Mouse (Mus musculus): Measurements from ENCODE around the gene Dimt1.
"Not testable (repeated sequence)": the region's sequence is repeated elsewhere in the genome, so short reads cannot be mapped to it uniquely, and the experiment has no call there.

Dimt1 gene

DNA sequence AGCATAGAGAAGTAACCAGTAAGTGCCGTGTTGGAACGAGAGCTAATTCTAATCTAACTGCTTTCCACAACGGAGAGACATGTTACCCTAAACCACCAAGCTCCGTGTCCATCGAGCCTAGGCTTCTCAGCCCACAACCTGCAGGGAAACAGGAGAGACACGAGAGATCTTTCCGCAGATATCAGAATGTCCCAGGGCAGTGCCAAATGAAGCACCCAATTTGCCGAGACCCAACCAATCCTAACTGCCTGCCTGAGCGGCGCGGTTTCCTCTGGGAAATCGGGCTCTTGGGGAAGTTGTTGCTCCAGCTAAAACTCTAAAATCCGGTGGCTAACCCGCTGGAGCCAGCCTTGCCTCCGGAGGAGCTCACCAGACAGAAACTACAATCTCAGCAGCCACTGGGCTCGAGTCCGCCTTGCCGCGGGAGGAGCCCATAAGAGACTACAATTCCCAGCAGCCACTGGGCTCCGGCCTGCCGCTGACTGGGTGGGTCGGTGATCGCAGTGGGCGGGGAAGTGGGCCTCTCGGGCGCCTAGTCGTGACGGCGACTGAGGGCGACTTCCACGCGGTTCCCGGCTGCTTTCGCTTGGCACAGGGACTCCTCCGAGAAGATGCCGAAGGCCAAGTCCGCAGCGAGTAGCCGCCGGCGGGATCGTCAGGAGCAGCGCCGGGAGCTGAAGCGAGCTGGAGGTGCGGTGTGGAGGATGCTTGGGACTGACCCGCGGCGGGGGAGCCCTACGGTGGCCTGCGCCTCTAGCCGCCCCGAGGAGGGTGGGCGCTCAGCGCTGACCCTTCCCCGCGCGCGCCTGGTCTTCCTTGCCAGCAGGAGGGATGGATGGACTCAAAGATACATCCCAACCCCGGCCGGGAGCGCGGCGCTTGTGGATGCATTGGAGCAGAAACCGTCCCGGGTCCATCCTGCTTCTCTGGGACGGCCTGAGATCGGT lies at the start of gene Dimt1:
Gene Dimt1 (plus strand): TSS at position 534 of the 947 bp plus-strand sequence.
- DNase-seq (ENCODE audit: low spot score in 2 of 2), result peak; percentile 86 to 90

DNA sequence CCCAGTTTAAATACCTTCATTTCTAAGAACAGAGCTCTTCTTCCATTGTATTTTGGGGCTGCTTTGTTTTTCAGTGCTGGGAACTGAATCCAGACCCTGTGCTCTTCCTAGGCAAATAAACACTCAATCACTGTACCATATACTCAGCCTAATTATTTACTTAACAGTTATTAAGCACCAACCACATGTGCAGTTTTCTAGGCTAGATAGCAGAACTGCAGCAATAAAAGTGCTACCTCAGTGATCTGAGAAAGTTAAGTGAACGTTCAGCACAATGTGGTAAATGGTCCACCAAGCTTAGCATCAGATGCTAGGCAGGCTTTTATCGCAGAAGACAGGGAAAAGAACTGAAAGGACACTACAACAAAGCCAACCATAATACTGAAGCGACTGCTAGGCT lies 42.3 kb upstream of the Dimt1 start:
- no peak for DNase-seq (ENCODE audit: low spot score in 2 of 2)

DNA sequence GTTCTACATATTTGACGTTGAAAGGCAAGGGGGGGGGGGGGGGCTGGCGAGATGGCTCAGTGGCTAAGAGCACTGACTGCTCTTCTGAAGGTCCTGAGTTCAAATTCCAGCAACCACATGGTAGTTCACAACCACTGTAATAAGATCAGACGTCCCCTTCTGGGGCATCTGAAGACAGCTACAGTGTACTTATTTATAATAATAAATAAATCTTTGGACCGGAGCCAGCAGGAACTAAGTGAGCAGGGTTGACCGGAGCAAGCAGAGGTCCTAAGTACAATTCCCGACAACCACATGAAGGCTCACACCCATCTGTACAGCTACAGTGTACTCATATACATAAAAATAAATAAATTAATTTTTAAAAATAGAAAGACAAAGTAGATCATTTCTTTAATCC lies 41.8 kb upstream of the Dimt1 start:
- DNase-seq (ENCODE audit: low spot score in 2 of 2), result not testable (repeated sequence)

DNA sequence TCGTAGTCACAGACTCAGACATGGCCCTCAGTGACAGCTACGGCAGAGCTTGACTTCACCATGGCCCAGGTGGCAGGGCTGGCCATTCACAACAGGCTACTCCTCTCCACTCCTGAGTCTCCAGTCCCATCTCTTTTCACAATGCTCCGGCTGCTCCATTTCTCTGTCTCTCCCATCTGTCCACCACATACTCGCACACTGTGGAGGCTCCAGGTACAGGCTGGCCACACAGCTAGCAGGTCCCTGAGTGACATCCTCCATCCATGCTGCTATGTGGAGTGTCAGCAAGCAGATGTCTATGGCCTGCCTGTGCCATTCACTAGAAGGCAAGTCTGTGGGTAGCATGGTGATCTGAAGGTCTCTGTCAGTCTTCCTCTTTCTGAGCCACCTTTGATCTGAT lies 39.7 kb upstream of the Dimt1 start:
- DNase-seq (ENCODE audit: low spot score in 2 of 2), result no peak

DNA sequence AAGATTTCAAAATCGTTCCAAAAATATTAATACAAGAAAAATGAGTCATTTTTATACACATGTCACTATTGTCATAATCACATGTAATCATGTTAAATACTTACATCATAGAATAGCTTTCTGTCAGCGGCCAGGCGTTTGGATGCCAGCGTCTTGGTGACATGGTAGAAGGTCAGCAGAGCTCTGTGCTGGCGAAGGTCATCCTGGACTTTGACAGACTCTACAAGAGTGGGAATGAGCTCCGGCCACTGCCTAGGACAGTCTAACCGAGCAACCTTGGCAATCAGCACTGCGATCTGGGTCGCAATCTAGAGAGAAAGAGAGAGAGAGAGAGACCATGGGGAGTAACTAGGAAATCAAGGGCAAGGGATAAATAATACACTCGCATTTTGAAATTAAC lies 36.8 kb upstream of the Dimt1 start:
- DNase-seq (ENCODE audit: low spot score in 2 of 2), result no peak

DNA sequence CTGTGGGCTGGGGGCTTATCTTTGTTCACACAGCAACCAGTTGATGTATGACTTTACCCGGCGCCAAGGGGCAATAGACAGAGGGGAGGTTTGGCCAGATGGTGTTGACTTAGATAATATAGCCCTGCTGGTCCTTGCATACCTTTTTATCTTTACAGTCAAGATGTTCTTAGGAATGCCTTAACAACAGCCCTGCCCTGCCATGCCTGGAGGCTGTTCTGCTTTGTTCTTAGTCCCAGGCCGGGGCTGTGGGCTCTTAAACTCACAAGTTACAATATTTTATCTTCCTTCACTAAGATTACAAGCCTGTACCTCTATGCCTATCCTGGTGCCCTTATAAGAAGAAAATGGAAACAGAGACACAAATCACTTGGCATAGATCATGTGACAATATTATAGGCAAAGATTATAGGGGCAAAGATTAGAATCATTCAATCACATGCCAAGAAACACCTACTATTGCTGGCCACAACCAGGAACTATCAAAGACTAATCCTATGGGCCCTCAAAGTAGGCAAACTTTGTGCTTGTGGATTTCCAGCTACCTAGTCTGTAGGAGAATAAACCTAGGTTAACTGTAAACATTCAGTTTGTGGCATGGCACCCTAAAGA lies 33.7 kb upstream of the Dimt1 start:
- DNase-seq (ENCODE audit: low spot score in 2 of 2), result no peak

DNA sequence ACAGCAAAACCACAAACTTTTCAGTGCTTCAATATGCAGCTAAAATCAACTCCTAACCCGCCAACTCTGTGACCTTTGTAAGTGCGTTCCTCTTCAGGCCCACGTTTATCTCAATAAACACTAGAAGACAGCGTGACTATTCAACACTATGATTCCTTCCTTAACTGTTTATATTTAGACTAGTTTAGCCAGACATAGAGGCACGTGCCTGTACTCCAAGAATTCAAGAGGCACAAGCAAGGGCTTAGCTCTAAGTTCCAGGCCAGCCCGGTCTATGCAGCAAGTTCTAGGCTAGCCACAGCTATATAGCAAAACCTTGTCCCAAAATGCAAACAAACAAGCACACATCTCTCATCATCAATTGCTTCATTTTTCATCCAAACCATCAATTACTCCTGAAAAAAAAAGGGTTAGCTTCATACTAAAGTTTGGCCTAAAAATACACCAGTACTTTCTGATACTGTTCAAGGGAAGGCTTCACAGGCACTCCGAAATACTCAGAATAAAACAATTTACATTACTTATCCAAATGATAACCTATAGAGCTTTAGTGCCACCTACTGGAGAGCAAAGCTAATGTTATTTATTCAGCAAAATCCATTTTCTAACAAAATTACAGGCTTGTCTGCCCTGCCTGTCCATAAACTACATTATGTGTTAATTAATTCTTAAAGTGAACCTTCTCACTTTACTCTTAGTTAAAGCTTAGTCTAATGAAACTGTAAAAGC lies 28.4 kb upstream of the Dimt1 start:
- no peak for DNase-seq (ENCODE audit: low spot score in 2 of 2)

DNA sequence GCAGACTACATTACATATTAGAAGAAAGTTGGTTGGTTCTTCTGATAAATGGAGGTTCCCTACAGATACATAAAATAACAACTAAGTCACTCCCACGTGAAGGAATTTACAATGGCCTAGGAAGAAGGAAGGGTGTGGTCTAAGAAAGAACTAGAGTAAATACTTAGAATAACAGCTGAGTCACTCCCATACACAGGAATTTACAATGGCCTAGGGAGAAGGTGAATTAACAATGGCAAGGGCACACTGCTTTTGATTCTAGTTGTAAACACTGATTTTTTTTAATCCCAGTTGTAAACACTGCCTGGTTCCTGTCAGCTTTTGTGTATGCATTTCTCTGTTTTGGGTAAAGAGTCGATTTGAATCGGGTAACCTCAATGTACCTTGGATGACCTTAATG lies 21.0 kb upstream of the Dimt1 start:
- DNase-seq (ENCODE audit: low spot score in 2 of 2), result not testable (repeated sequence)

DNA sequence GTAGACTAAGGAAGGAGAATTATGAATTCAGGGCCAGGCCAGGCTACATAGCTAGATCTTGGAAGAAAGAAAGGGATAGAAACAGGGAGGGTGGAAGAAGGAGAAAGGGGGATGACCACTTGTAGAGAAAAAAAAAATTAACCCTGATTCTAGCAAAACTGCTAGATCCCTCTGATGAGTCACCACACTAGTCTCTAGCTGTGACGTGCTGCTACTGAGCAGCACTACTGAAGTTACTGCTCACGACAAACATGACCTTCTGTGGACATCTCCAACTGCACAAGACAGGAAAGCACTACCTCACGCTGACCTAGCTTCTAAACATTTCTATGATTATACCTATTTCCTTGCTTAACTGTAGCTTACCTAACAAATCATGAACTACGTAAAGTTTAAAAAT lies 18.6 kb upstream of the Dimt1 start:
- DNase-seq (ENCODE audit: low spot score in 2 of 2), result no peak

DNA sequence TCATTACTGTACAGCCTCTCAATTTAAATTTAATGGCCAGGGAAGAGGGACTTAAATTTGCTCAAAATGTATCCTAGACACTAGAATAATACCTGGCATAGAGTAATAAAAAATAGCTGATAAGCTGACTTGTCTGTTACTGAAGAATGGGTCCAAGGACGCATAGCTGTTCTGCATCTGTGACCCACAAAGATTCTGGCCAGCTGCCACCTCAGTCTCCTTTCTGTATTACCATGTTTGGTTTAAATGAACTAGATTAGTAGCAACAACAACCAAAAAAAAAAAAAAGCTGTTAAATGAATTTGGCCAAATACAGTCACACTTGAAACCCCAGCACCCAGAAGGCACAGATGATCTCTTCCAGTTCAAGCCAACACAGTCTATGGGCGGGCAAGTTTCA lies 17.7 kb upstream of the Dimt1 start:
- no peak for DNase-seq (ENCODE audit: low spot score in 2 of 2)

DNA sequence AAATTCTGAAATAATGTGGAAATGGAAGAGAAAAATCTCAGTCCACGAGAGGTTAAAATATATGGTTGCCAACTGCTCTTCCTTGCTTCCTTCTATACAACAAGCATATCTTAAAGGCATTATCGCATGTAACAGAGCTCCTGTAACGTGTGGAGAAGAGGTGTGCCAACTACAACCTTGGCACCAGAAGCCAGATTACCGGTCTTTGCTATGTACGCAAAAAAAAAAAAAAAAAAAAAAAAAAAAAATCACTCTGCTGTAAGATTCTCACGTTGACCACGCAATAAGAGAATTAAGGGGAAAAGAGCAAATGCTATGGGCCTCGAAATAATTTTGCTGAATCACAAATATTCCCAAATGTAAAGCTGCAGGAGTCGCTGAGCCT lies 11.1 kb upstream of the Dimt1 start:
- no peak for DNase-seq (ENCODE audit: low spot score in 2 of 2)

DNA sequence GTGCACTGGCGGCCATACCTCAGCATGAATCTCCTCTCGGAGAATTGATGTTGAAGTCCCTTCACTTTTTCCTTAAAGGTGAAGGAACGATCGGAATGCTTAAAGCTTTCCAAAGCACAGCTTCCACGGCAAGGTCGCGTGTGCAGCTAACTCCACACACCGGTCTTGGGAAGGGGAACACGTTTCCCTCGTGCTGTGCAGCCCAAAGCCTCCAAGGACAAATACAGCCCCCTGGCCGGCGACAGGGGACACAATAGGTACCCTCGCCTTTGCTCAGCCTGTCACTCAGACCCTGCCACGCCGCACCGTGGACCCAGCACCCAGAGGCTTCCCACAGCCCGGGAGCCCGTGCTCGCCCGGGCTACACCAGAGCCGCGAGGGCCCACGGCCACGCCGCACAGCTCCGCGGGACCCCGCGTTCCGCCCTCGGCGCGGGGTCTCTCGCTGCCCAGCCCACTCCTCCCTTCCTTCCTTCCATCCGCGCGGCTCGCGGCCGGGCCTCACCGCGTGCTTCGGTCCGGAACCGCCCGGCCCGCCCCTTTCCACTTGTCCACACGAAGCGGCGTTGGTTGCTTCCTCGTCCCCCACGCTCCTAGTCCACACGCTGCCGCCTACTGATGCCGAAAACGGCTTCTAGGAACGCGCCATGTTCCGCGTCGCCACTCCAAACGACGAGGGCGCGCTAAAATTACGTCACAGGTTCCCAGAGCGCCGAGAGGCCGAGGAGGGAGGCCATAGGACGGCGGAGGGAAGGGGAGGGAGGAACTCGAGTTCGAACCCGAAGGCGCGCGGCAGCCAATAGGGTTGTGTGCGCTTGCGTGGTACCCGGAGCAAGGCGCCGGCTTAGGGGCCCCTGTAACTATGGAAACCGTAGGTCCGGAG lies 10.4 kb upstream of the Dimt1 start, which contains the start of gene Ipo11:
Gene Ipo11 (minus strand): TSS at position 703 of the 882 bp plus-strand sequence.
- peak; percentile 74 to 89 for DNase-seq (ENCODE audit: low spot score in 2 of 2)

DNA sequence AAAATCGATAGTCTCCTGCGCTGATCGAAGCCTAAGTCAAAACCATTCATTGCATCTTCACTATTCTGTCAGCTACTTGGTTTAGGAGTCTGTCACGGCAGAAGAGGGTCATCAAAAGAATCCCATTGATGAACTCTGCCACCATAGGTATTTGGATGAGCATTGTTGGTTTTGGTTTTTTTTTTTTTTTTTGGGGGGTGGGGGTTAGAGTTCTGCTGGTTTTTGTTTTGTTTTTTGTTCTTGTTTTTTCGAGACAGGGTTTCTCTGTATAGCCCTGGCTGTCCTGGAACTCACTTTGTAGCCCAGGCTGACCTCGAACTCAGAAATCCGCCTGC lies 9.8 kb upstream of the Dimt1 start:
- DNase-seq (ENCODE audit: low spot score in 2 of 2), result no peak

DNA sequence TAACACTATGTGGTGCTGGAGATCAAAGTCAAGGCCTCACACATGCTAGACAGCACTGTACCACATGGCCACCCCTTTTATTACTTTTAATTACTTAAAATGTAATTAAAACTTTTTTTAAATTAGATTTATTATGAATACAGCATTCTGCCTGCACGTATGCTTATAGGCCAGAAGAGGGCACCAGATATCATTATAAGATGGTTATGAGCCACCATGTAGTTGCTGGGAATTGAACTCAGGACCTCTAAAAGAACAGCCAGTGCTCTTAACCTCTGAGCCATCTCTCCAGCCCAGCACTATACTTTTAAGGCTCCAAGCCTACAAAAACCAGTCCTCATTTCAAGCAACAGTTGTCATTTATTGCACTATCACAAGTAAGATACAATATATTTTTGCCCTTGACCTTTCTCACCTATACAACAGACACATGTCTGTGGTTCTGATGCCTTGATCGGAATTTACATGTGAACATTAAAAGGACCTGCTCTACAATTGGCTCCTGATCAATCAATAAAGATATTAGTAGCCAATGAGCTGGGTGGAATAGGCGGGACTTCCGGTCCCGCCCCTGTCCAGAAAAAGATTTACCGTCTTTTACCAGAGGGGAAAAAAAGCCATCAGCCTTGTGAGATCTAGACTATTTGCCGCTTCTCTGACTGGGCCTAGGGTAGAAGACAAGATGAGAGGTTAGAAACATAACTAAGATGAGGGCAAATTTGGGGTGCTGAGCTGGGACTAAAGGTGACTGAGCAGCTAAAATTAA lies 5.5 kb upstream of the Dimt1 start:
- DNase-seq (ENCODE audit: low spot score in 2 of 2), result no peak

DNA sequence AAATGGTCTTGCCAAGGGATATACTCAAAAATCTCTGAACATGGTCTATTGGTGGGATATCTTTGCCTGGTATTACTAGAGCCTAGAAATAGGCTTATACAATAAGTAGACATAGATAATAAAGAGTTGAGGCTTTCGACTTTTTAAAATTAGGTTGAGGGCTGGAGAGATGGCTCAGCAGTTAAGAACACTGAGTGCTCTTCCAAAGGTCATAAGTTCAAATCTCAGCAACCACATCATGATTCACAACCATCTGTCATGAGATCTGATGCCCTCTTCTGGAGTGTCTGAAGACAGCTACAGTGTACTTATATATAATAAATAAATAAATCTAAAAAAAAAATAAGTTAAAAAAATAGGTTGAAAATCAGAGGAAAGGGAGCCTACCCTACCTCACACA lies 4.2 kb upstream of the Dimt1 start:
- no peak for DNase-seq (ENCODE audit: low spot score in 2 of 2)

DNA sequence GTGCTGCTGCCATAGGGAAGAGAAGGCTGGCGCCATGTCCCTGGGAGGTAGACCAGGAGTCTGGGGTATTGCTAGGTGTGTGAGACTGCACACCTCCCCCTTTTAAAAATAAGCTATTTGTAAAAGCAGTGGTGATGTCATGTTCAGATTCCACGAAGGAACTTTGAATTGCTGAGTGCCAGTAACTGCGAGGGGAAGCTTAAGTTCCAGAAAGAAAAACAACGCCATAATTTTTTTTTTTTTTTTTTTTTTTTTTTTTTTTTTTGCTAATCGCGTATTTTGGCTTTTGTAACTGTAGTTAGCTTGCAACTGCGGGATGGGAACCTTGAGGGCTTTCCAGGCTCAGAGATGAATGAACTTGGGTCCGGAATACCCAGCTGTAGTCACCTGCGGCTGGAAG lies 1.4 kb upstream of the Dimt1 start:
- DNase-seq (ENCODE audit: low spot score in 2 of 2), result no peak

DNA sequence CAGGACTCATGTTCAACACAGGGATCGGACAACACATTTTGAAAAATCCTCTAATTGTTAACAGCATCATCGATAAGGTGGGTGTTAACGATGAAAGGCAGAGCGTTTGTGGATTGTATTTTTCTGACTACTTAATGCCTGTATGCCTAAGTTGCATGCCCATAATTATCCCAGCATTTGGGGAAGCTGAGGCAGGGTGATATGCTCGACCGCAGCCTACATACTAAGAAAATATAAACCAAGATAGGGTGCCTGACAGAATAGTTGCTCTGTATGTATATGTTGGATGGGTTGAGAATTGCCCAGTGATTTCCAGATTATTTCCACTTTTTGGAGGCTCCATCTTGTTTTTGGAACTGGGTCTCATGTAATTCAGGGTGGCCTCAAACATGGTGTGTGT lies 656 bp downstream of the Dimt1 start:
- no peak for DNase-seq (ENCODE audit: low spot score in 2 of 2)

DNA sequence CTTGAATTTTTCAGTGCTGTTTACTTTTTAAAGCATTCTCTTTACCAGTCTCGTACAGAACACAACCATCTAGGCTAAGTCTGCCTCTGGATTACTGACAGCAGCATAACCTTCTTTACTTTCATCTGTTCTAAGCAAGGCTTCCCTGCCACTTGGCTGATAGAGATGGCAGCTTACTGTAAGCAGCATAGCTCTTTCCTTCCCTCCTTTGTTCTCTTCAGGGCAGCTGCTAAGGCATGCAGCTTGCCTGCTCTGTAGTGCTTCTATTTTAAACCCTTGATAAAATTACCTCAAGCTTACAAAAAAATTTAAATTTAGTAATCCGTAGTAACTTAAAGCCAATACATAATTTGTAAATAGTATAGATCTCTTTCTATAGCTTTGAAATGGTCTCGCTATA lies 8.0 kb downstream of the Dimt1 start:
- no peak for DNase-seq (ENCODE audit: low spot score in 2 of 2)

DNA sequence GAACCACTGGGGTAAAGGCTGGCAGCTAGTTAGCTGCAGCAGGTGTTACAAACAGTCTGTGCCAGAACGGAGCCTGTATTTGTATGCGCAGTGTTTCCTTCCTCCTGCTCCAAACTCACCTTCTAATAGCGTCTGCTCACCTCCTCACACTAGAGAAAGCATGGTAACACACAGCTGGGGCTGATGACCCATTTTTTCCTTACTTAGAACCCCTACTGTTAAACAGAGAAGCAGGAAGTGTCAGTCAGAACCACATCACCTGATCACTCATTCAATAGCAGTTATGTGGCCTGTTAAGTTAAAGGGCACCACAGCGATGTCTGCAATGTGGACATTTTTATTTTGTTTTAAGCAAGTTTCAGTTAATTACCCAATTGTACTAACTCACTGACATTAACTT lies 10.6 kb downstream of the Dimt1 start:
- no peak for DNase-seq (ENCODE audit: low spot score in 2 of 2)

DNA sequence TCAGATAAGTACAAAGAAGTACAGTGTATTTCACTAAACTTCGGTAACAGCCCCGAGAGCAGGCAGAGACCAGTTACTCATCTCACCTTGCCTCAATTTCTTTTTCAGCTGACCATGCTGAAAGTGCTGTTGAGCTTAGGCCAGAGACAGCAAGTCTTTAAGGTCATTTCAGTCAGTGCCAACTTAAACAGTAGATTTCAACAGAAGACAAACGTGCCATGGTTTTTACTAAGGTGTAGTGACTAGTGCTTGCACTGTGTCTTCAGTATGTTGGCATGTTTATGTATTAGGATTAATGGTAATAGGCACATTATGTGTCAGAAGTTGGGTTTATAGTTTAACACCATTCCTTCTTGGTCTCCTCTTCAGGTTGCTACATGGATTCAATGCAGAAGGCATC lies 11.4 kb downstream of the Dimt1 start:
- no peak for DNase-seq (ENCODE audit: low spot score in 2 of 2)

DNA sequence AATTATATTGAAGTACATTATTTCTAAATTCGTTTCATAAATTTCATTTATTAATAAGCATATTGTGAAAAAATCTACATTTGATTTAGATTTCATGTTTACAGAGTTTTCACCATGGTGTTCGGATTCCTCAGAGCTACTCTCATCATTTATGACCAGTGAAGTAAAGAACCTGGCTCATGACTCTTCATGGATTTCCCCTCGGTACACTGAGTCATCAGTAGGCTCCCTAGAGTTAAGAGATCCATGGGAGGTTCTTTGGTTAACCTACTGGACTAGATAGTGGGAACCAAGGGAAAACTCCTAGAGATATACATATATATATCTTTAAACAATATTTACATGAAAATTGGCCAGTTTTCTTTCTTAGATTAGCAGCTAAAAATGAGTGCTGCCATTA lies 13.6 kb downstream of the Dimt1 start:
- DNase-seq (ENCODE audit: low spot score in 2 of 2), result no peak
